In genomic region chr17:77734413-77735024, GRCm38 (mm10) we compare ENCODE assay signal across 21 mouse cellular contexts.
A peak's percentile ranks its signal among the peaks of the same experiment; 100 is the strongest.
DNase-seq lines count a peak whose midpoint lies in the region; ATAC-seq and TF ChIP-seq lines count a peak whose summit lies in the region.
"Had no signal": no experiment of that assay in that cellular context is flagged by ENCODE, and none has a peak within 500 bp of the region (broad histone marks: within the 10 kb centered on the region; RNA-seq: fewer than 3 reads in every experiment).

No protein-coding gene starts in this region.

- WGBS in kidney, adult 2 months, result 42% methylated on average over 3 of the region's 3 CpGs
- 71% methylated on average over 3 of the region's 3 CpGs for WGBS in intestine, embryonic 16.5 days
- WGBS in kidney, embryonic 15.5 days, result 66% methylated on average over 3 of the region's 3 CpGs

- H3K36me3 ChIP-seq in kidney, adult 2 months (ENCODE audit: control insufficient read depth, insufficient read depth, low read length), result no peaks in the 10 kb centered on the region
- H3K36me3 ChIP-seq in intestine, embryonic 16.5 days (ENCODE audit: control insufficient read depth, insufficient read depth, low read length), result no peaks in the 10 kb centered on the region
- H3K36me3 ChIP-seq in kidney, embryonic 15.5 days, result no peaks in the 10 kb centered on the region
- H3K36me3 ChIP-seq: embryonic facial prominence, embryonic 10.5 days; forebrain, embryonic 10.5 days; heart, embryonic 10.5 days; hindbrain, embryonic 13.5 days had no signal

- H3K27me3 ChIP-seq in kidney, adult 2 months (replicated peaks; ENCODE audit: control insufficient read depth, insufficient read depth, low read length), result no peaks in the 10 kb centered on the region
- H3K27me3 ChIP-seq in intestine, embryonic 16.5 days (replicated peaks; ENCODE audit: control insufficient read depth, insufficient read depth, low read length), result no peaks in the 10 kb centered on the region
- no peaks in the 10 kb centered on the region for H3K27me3 ChIP-seq in kidney, embryonic 15.5 days
- H3K27me3 ChIP-seq: hindbrain, embryonic 13.5 days had no signal

- TF ChIP-seq POLR2A in kidney, adult 2 months (IDR thresholded peaks at IDR 0.05; ENCODE audit: low read depth, low read length), result no peak

- no peak overlapping the region for H3K4me2 ChIP-seq in intestine, embryonic 16.5 days (ENCODE audit: low read depth, low read length)
- no peak overlapping the region for H3K4me2 ChIP-seq in kidney, embryonic 15.5 days
- H3K4me2 ChIP-seq: hindbrain, embryonic 13.5 days had no signal

- DNase-seq in kidney, adult 2 months, result peak; percentile 75
- no peak for DNase-seq in kidney, adult 18-20 months
- DNase-seq in kidney, postnatal 14 days, result peak; percentile 19
- no peak for DNase-seq in right cerebral cortex, adult 18-20 months
- DNase-seq in adrenal gland, adult 18-20 months (ENCODE audit: low spot score in 2 of 2), result no peak
- no peak for DNase-seq in embryo, embryonic 11 days
- DNase-seq: adrenal gland, postnatal 14 days; cerebellum, adult 11-12 months; cerebellum, adult 9-10 months; cerebellum, postnatal 25 days; gastrocnemius, adult 2 months; heart, adult 18-20 months; heart, postnatal 10 days had no signal

- ATAC-seq in intestine, embryonic 16.5 days, result peak; percentile 89
- ATAC-seq in kidney, embryonic 15.5 days (replicated peaks; ENCODE audit: low FRiP score), result peak; percentile 83
- ATAC-seq: forebrain, embryonic 14.5 days had no signal

- H3K9ac ChIP-seq in intestine, embryonic 16.5 days (ENCODE audit: low read depth, low read length), result no peak overlapping the region
- no peak overlapping the region for H3K9ac ChIP-seq in kidney, embryonic 15.5 days
- H3K9ac ChIP-seq: hindbrain, embryonic 13.5 days had no signal

- no peaks in the 10 kb centered on the region for H3K9me3 ChIP-seq in intestine, embryonic 16.5 days (ENCODE audit: control insufficient read depth, low read length)
- no peaks in the 10 kb centered on the region for H3K9me3 ChIP-seq in kidney, embryonic 15.5 days (replicated peaks)
- H3K9me3 ChIP-seq: embryonic facial prominence, embryonic 10.5 days; forebrain, embryonic 10.5 days; heart, embryonic 10.5 days; hindbrain, embryonic 13.5 days had no signal

- peaks cover 5% of the 10 kb centered on the region; the same call in 1 of the 2 replicates for H3K4me1 ChIP-seq in kidney, adult 2 months (ENCODE audit: control insufficient read depth, insufficient read depth, low read length)
- no peaks in the 10 kb centered on the region for H3K4me1 ChIP-seq in intestine, embryonic 16.5 days (ENCODE audit: control insufficient read depth, insufficient read depth, low read length)
- H3K4me1 ChIP-seq in kidney, embryonic 15.5 days, result no peaks in the 10 kb centered on the region
- H3K4me1 ChIP-seq: embryonic facial prominence, embryonic 10.5 days; forebrain, embryonic 10.5 days; heart, embryonic 10.5 days; hindbrain, embryonic 13.5 days had no signal

- TF ChIP-seq CTCF in kidney, adult 2 months (conservative IDR thresholded peaks at IDR 0.05; ENCODE audit: insufficient read depth, insufficient read length, low read depth, low read length), result no peak

- H3K4me3 ChIP-seq in kidney, adult 2 months (ENCODE audit: insufficient read depth, low read depth, low read length), result no peak overlapping the region
- H3K4me3 ChIP-seq in intestine, embryonic 16.5 days (ENCODE audit: low read length), result no peak overlapping the region
- H3K4me3 ChIP-seq in kidney, embryonic 15.5 days (replicated peaks), result no peak overlapping the region
- H3K4me3 ChIP-seq: embryonic facial prominence, embryonic 10.5 days; erythroblast, embryonic 14.5 days; forebrain, embryonic 10.5 days; gastrocnemius, adult 2 months; heart, embryonic 10.5 days; hindbrain, embryonic 13.5 days had no signal

- H3K27ac ChIP-seq in kidney, adult 2 months (ENCODE audit: insufficient read depth, low read depth, low read length), result peak overlapping the region; percentile 38; the same call in 1 of the 2 replicates
- H3K27ac ChIP-seq in intestine, embryonic 16.5 days (ENCODE audit: low read length), result no peak overlapping the region
- H3K27ac ChIP-seq in kidney, embryonic 15.5 days, result no peak overlapping the region
- H3K27ac ChIP-seq: embryonic facial prominence, embryonic 10.5 days; forebrain, embryonic 10.5 days; gastrocnemius, adult 2 months; heart, embryonic 10.5 days; hindbrain, embryonic 13.5 days had no signal

Comparison
In these comparisons a context has a peak if more than half of its experiments do, and no peak if none do; other contexts are left out.
1. DNase-seq: peak in kidney, adult 2 months (single experiment) and kidney, postnatal 14 days (single experiment); none in kidney, adult 18-20 months (single experiment), right cerebral cortex, adult 18-20 months (single experiment), adrenal gland, adult 18-20 months (0 of 2) and embryo, embryonic 11 days (single experiment).